Mouse (Mus musculus) megakaryocyte, embryonic 14.5 days (primary cell): Measurements from ENCODE around the gene Ceacam15. TPM values are rescaled to one million over a fixed set of nuclear protein-coding genes. Genes with fewer than 3 reads are reported as not detected.
A peak's percentile ranks its signal among the peaks of the same experiment; 100 is the strongest.

Source experiments
- H3K27me3 ChIP-seq: replicated peaks from 2 replicates; pipeline ENCODE3; 2012; ENCODE audit warnings: inconsistent platforms
- H3K36me3 ChIP-seq: replicated peaks from 2 replicates; pipeline ENCODE3; 2012; ENCODE audit warnings: low read length, inconsistent platforms, mixed read lengths
- H3K4me1 ChIP-seq: 2 replicates; pipeline ENCODE4 v1.6.1; 2012; ENCODE audit warnings: inconsistent platforms
- H3K4me3 ChIP-seq: replicated peaks from 2 replicates; pipeline ENCODE3; 2012; ENCODE audit warnings: moderate library complexity, mild to moderate bottlenecking, inconsistent platforms
- H3K9me3 ChIP-seq: 2 replicates; pipeline ENCODE4 v1.6.1; 2012; ENCODE audit warnings: inconsistent platforms
- FLI1 ChIP-seq: IDR thresholded peaks from 2 replicates; pipeline ENCODE4 v1.6.1; 2012; ENCODE audit warnings: low read length, inconsistent platforms, mixed read lengths
- GATA1 ChIP-seq: IDR thresholded peaks from 3 replicates; pipeline ENCODE4 v1.6.1; 2012; ENCODE audit warnings: mixed read lengths, low read length, inconsistent platforms, borderline replicate concordance
- polyA plus RNA-seq: library from polyadenylated mRNA; stranded (reverse); fragments of >175 nt; gene quantifications from 2 replicates; pipeline ENCODE4 v1.2.3, GENCODE M21; 2012; ENCODE audit warnings: low replicate concordance; ENCODE audit not compliant: insufficient read depth

The Ceacam15 gene
- polyA plus RNA-seq, 1 experiment: 0.10 TPM

DNA sequence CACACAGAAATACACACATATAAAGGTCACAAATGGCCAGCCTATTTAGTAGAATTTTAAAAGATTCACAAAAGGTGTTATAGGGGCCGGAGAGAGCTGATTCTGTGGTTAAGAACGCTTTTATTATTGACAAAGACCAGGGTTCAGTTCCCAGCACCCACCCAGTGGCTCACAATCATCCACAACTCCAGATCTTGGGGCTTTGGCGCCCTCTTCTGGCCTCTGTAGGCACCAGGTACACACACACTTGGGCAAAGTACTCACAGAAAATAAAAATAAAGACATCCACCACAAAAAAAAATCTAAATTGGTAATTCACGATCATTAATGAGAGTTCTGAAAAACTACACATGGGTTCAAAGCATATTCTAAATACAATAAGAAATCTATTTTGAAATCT lies 43.6 kb downstream of the Ceacam15 start:
- H3K4me1 ChIP-seq: peaks cover 35% of the 10 kb centered on the region
- H3K4me3 ChIP-seq: no peak overlapping the region
- no peaks in the 10 kb centered on the region for H3K9me3 ChIP-seq
- TF ChIP-seq GATA1 (no peak), FLI1 (no peak)
- H3K36me3 ChIP-seq: no peaks in the 10 kb centered on the region
- peaks cover 4% of the 10 kb centered on the region for H3K27me3 ChIP-seq

DNA sequence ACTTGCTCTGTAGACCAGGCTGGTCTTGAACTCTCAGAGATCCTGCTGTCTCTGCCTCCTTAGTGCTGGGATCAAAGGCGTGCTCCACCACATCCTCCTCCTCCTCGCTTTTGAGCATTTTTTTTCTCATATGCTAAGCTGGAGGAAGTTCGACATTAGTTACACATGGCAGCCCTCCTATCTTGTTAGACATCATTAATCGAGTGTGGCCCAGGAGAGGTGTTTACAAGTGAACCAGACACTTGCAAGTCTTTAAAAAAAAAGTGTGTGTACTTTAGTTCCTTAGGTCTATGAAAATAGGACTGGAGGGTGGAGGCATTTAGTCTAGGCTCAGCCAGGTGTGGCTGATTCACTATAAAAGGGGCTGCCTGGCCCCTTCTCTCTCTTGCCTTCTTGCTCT lies 44.5 kb downstream of the Ceacam15 start:
- TF ChIP-seq FLI1 (no peak), GATA1 (no peak)
- no peaks in the 10 kb centered on the region for H3K36me3 ChIP-seq
- no peak overlapping the region for H3K4me3 ChIP-seq
- peaks cover 35% of the 10 kb centered on the region for H3K4me1 ChIP-seq
- H3K27me3 ChIP-seq: peaks cover 4% of the 10 kb centered on the region
- H3K9me3 ChIP-seq: no peaks in the 10 kb centered on the region

DNA sequence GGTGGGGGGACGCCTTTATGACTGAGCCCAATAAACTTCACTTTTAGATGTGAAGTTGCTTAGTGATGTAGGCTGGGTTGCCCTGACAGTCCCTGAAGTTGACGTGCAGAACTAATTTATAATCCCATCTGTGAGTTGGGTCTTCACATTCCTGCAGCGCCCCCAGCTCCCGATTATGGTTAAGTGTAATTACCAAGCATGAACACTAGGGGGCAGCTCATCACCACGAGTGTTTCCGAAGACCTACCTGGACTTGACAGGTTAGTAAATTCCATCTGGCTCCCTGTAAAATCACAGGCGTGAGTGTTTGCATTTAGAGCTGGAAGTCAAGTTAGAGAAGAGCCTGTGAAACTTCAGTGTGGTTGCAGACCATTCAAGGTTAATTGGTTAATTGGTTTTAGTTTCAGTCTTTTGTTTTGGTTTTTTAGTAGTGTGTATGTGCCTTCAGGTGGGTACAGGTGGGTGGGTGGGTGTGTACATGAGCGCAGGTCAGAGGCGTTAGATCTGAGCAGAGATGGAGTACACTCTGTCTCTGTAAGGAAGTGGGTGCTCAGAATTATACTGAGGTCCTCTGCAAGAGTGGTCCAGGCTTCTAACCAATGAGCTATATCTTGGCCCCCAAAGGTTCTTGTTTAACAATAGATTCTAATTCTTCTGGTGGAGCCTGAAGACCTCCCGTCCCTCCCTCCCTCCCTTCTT lies 45.8 kb downstream of the Ceacam15 start:
- peak overlapping the region; percentile 80 for H3K4me3 ChIP-seq

DNA sequence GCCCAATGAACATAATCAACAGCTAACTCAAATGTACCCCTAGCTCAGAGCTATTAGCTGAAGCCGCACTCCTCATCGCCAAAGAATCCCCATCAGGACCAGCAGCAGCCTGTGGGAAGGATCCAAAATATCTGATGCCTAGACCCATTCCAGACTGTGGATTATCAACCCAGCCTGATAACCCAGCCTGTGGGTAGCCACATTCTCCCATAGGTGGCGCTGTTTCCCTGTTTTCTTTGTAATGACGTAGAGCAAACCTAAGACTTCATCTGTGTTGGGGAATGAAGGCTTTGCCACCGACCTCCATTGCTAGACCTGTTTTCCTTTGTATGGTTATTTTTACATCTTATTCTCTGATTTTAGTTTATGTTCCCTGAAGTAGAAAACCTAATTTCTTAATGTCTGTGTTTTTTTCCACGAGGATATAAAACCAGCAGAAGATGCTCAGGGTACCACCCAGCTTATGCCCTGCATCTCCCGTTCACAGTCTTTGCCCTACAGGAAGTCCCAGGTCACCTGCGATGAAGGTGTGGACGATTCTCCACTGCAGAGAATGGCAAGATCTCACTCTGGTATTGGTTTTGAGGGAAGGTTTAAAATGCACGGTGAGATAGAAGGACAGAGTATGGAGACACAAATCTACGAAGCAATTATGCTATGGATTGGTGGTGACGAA lies 47.3 kb downstream of the Ceacam15 start:
- Histone ChIP-seq H3K27me3 (no peaks in the 10 kb centered on the region), H3K36me3 (no peaks in the 10 kb centered on the region), H3K4me3 (no peak overlapping the region), H3K4me1 (peaks cover 22% of the 10 kb centered on the region), H3K9me3 (no peaks in the 10 kb centered on the region)
- TF ChIP-seq GATA1: no peak
- no peak for TF ChIP-seq FLI1

More for the DNA sequence above, 45.8 kb downstream of the Ceacam15 start:
- peaks cover 31% of the 10 kb centered on the region for H3K4me1 ChIP-seq
- H3K9me3 ChIP-seq: no peaks in the 10 kb centered on the region
- no peaks in the 10 kb centered on the region for H3K27me3 ChIP-seq
- H3K36me3 ChIP-seq: no peaks in the 10 kb centered on the region
- TF ChIP-seq GATA1 (no peak), FLI1 (no peak)

DNA sequence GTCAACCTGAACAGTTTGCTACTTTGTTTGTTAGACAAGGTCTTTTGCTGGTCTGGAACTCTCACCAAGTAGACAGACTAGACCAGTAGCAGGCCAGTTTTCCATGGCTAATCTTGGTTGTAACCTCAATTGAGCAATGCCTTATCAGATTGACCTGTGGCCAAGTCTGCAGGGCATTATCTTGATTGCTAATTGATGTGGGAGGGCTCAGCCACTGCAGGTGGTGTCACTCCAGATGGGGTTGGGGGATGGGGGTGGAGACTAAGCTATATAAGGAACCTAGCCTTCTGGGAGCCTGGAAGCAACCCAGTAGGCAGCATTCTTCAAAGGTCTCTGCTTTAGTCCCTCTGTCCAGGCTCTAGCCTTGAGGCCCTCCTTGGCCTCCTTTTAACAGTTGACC lies 51.8 kb downstream of the Ceacam15 start:
- Histone ChIP-seq H3K36me3 (no peaks in the 10 kb centered on the region), H3K9me3 (peaks cover 9% of the 10 kb centered on the region), H3K27me3 (peaks cover 20% of the 10 kb centered on the region), H3K4me3 (no peak overlapping the region), H3K4me1 (peaks cover 13% of the 10 kb centered on the region)
- no peak for TF ChIP-seq GATA1
- no peak for TF ChIP-seq FLI1

DNA sequence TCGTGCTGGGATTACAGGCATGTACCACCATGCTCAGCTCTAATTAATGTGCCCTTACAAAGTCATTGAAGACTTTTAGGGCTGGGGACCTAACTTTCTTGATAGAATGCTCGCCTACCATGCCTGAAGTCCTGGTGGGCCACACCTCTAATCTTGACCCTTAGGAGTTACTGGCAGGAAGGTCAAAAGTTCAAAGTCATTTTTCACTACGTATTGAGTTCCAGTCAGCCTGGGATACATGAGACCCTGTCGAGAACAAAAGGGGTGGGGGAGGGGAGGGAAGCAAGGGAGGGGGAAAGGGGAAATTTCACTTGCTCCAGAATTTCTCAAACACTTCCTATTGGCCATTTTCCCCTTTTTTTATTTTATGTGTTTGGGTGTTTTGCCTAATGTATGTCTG lies 52.4 kb downstream of the Ceacam15 start:
- TF ChIP-seq FLI1 (no peak), GATA1 (no peak)
- peaks cover 9% of the 10 kb centered on the region for H3K9me3 ChIP-seq
- peaks cover 15% of the 10 kb centered on the region for H3K4me1 ChIP-seq
- H3K36me3 ChIP-seq: no peaks in the 10 kb centered on the region
- peaks cover 20% of the 10 kb centered on the region for H3K27me3 ChIP-seq
- H3K4me3 ChIP-seq: no peak overlapping the region

Other genes starting within 250 kb of the Ceacam15 start
- 185 and 233 TPM in 2 replicates for gene Tmem160, start 222.9 kb downstream of the Ceacam15 start, polyA plus RNA-seq
- gene Npas1, start 198.0 kb downstream of the Ceacam15 start, polyA plus RNA-seq: not detected in 2 replicates
- gene Arhgap35, start 60.7 kb downstream of the Ceacam15 start, polyA plus RNA-seq: 2.7 TPM in 2 replicates
- gene Ceacam9, start 46.2 kb upstream of the Ceacam15 start, polyA plus RNA-seq: not detected in 2 replicates
- 1,190 and 1,969 TPM in 2 replicates for gene Ap2s1, start 62.7 kb upstream of the Ceacam15 start, polyA plus RNA-seq
- 35.2 and 52.2 TPM in 2 replicates for gene Slc1a5, start 105.6 kb upstream of the Ceacam15 start, polyA plus RNA-seq
- 83.0 and 118 TPM in 2 replicates for gene Strn4, start 140.2 kb upstream of the Ceacam15 start, polyA plus RNA-seq
- 14.8 and 21.1 TPM in 2 replicates for gene Fkrp, start 141.0 kb upstream of the Ceacam15 start, polyA plus RNA-seq
- 54.4 and 70.1 TPM in 2 replicates for gene Prkd2, start 167.2 kb upstream of the Ceacam15 start, polyA plus RNA-seq
- 3.3 and 10.9 TPM in 2 replicates for gene Dact3, start 199.6 kb upstream of the Ceacam15 start, polyA plus RNA-seq
- not detected in 2 replicates for gene Gng8, start 216.1 kb upstream of the Ceacam15 start, polyA plus RNA-seq
- gene Ptgir, start 230.8 kb upstream of the Ceacam15 start, polyA plus RNA-seq: 56.9 and 66.7 TPM in 2 replicates
- 823 and 866 TPM in 2 replicates for gene Calm3, start 248.4 kb upstream of the Ceacam15 start, polyA plus RNA-seq